Mouse (Mus musculus) stomach, postnatal 0 days (tissue): ENCODE results near the gene Mxd3.

Experiments used
- CTCF ChIP-seq: IDR thresholded peaks from 2 replicates; pipeline ENCODE4 v1.5.1; 2016; ENCODE audit warnings: antibody characterized with exemption, low read depth, mild to moderate bottlenecking, moderate library complexity
- EP300 ChIP-seq: optimal IDR thresholded peaks from 2 replicates; pipeline ENCODE3; 2016; ENCODE audit warnings: antibody characterized with exemption

DNA sequence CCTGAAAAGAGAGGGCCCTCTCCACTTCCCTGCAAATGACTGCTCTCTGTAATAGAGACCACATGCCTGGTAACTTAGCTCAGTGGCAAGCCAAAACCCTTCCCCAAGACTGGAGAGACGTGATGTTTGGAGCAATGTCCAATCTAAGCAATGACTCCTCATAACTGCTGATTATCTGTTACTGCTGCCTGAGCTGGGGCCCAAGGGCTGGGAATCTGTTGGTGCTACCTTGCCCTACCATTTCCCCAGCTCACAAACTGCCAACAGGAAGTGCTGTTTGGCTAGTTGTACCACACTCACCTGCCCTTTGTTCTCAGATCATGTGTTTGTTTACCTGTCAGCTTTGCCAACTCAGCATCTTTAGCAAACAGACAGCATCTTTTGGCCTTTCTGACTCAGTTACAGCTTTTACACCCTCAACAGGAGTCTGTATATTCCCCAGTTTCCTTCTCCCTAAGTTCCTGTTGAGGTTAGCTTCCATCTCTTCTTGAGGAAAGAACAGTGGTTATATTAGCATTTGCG, 14.7 kb downstream of the Mxd3 start:
- TF ChIP-seq EP300 (no peak), CTCF (no peak)
